Mouse (Mus musculus) frontal cortex, postnatal 14 days (tissue): ENCODE measurements around the gene H2afb1.
"Not testable (repeated sequence)": the region's sequence is repeated elsewhere in the genome, so short reads cannot be mapped to it uniquely, and the experiment has no call there.

Experiments used
- DNase-seq, 2 experiments: peaks; one replicate each; pipeline ENCODE4 v3.0.0; 2022; ENCODE audit warnings: low spot score in 2 of 2

The H2afb1 gene

DNA sequence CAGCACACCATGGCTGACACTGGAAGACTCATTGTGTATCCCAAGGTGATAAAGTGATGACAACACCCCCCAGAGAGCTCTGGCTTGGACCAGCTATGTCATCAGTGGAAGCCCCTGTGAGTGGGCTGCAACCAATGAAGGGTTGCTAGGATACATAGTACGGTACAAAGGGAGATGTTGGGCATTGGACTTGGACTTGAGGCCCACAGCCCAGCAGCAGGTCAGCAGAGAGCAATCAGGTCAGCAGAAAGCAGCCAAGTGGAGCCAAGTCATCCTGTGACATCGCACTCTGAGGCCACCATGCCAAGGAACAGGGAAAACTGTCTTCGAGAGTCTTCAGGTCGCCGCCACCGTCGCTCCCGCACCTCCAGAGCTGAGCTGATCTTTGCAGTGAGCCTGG is at the start of gene H2afb1:
TSS of gene H2afb1 (plus strand) at position 301 of the 400 bp plus-strand sequence.
- DNase-seq: not testable (repeated sequence)

DNA sequence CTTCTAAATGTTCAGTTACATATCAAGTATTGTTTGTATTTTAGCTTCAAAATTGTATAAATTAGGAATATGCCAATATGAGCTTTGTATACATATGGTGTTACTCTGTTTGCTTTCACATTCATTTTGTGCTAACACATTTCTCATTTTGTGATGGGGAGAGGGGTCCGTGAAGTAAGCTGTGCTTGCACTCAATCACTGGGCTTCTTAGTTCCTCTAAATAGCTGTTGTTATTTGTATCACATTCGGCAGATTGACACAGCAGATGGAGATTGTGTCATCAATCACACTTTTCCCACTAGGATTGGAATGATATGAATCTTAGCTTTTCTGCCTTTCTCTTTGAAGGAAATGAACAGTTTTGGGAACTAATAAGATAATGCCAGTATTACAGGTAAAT is 21.5 kb downstream of the H2afb1 start:
- no peak for DNase-seq
